Mouse (Mus musculus) hindbrain, embryonic 10.5 days (tissue): Measurements from ENCODE around the gene Pspc1. TPM values are rescaled to one million over a fixed set of nuclear protein-coding genes. Genes with fewer than 3 reads are reported as not detected.
"Not testable (repeated sequence)": the region's sequence is repeated elsewhere in the genome, so short reads cannot be mapped to it uniquely, and the experiment has no call there.

Experiments
- DNase-seq: peaks from one replicate; pipeline ENCODE4 v3.0.0-alpha.2; 2017; ENCODE audit warnings: low spot score
- H3K27ac ChIP-seq: fragments of 300-500 bp; sonication (generic); 2 replicates; pipeline ENCODE4 v1.5.1; 2016; ENCODE audit warnings: mild to moderate bottlenecking, moderate library complexity
- H3K27me3 ChIP-seq: fragments of 300-500 bp; sonication (generic); 2 replicates; pipeline ENCODE4 v1.6.1; 2016; ENCODE audit warnings: mild to moderate bottlenecking; ENCODE audit not compliant: poor library complexity, insufficient read depth, severe bottlenecking
- H3K36me3 ChIP-seq: fragments of 300-500 bp; sonication (generic); 2 replicates; pipeline ENCODE4 v1.6.1; 2016; ENCODE audit warnings: mild to moderate bottlenecking, moderate library complexity
- H3K4me1 ChIP-seq: fragments of 300-500 bp; sonication (generic); replicated peaks from 2 replicates; pipeline ENCODE4 v1.6.1; 2016; ENCODE audit warnings: mild to moderate bottlenecking
- H3K4me3 ChIP-seq: fragments of 300-500 bp; sonication (generic); 2 replicates; pipeline ENCODE4 v1.5.1; 2016; ENCODE audit warnings: mild to moderate bottlenecking, moderate library complexity
- H3K9me3 ChIP-seq: fragments of 300-500 bp; sonication (generic); 2 replicates; pipeline ENCODE4 v1.6.1; 2016; ENCODE audit warnings: mild to moderate bottlenecking, moderate library complexity
- WGBS: fragments of 180-500 bp; shearing (Covaris S2); methylation state at CpG from one replicate; pipeline ENCODE4 v1.1.7; 2016; 5-methylcytosine and 5-hydroxymethylcytosine counted together
- polyA plus RNA-seq: library from polyadenylated mRNA; unstranded; fragments of >200 nt; fragmentation: Nextera tagmentation; extraction: Ambion mirVana; gene quantifications from 2 replicates; pipeline ENCODE4 v1.2.1, GENCODE M21; 2016

Gene Pspc1
- polyA plus RNA-seq, 1 experiment from 2014 or later, result 36.2 TPM

- H3K4me1 ChIP-seq, result peaks cover 23% of the 10 kb centered on the region
- H3K4me3 ChIP-seq, result peak overlapping the region; percentile 97
- H3K27ac ChIP-seq, result no peak overlapping the region
These were observed 1.4 kb downstream of the Pspc1 start for GRCm38 (mm10) chr14:56776571-56777238.

GRCm38 (mm10) chr14:56775416-56775815 lies 2.7 kb downstream of the Pspc1 start:
- H3K36me3 ChIP-seq, result peaks cover 43% of the 10 kb centered on the region
- H3K27me3 ChIP-seq, result no peaks in the 10 kb centered on the region
- no peak for DNase-seq
- 85% methylated on average over 4 of the region's 4 CpGs for WGBS
- peak overlapping the region; percentile 97 for H3K4me3 ChIP-seq
- H3K4me1 ChIP-seq, result peaks cover 23% of the 10 kb centered on the region
- no peaks in the 10 kb centered on the region for H3K9me3 ChIP-seq
- H3K27ac ChIP-seq, result no peak overlapping the region

More at GRCm38 (mm10) chr14:56776571-56777238, 1.4 kb downstream of the Pspc1 start:
- H3K27me3 ChIP-seq, result no peaks in the 10 kb centered on the region
- H3K9me3 ChIP-seq, result no peaks in the 10 kb centered on the region
- WGBS, result 40% methylated on average over 11 of the region's 11 CpGs
- peaks cover 30% of the 10 kb centered on the region for H3K36me3 ChIP-seq
- no peak for DNase-seq

- H3K9me3 ChIP-seq, DNase-seq, H3K27ac ChIP-seq, H3K27me3 ChIP-seq, H3K4me3 ChIP-seq, H3K4me1 ChIP-seq: not testable (repeated sequence)
- 96% methylated on average over 2 of the region's 2 CpGs for WGBS
- peaks cover 93% of the 10 kb centered on the region for H3K36me3 ChIP-seq
These were observed 11.7 kb downstream of the Pspc1 start for GRCm38 (mm10) chr14:56766438-56766837.

- not testable (repeated sequence) for H3K27ac ChIP-seq, H3K27me3 ChIP-seq, H3K9me3 ChIP-seq, H3K4me1 ChIP-seq, DNase-seq, H3K4me3 ChIP-seq
- WGBS, result 95% methylated on average over 3 of the region's 3 CpGs
- peaks cover 93% of the 10 kb centered on the region for H3K36me3 ChIP-seq
These were observed 13.0 kb downstream of the Pspc1 start for GRCm38 (mm10) chr14:56765117-56765516.

DNA sequence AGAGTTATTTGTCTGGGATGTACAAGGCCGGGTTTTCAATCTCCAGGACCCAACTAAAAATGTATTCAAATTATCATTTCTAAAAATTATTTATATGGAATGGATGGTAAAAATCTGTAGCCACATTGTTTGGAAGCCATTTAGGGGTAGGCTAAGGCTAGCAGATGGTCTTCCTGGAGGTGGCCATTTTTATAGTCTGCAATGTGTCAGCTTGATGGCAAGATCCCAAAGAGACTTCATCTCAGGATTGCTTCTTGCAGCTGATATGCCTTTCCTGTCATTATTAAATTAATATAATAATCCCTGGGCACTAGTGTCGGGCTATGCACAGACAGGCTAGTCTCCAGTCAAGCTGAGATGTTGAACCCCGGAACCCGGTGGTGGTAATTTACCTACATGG lies 26.8 kb downstream of the Pspc1 start:
- WGBS, result 98% methylated on average over 4 of the region's 4 CpGs
- no peaks in the 10 kb centered on the region for H3K9me3 ChIP-seq
- H3K27me3 ChIP-seq, result no peaks in the 10 kb centered on the region
- peaks cover 82% of the 10 kb centered on the region for H3K36me3 ChIP-seq
- H3K27ac ChIP-seq, result no peak overlapping the region
- no peak for DNase-seq
- 0 out of 2 replicates have a peak, but pooled peaks cover 5% of the 10 kb centered on the region for H3K4me1 ChIP-seq
- H3K4me3 ChIP-seq, result no peak overlapping the region

- peaks cover 39% of the 10 kb centered on the region for H3K36me3 ChIP-seq
These were observed 37.9 kb downstream of the Pspc1 start for GRCm38 (mm10) chr14:56740175-56740574.

GRCm38 (mm10) chr14:56726493-56726892 lies 51.6 kb downstream of the Pspc1 start:
- WGBS, result 97% methylated on average over 1 of the region's 1 CpGs
- H3K9me3 ChIP-seq, result no peaks in the 10 kb centered on the region
- no peaks in the 10 kb centered on the region for H3K27me3 ChIP-seq
- no peak overlapping the region for H3K27ac ChIP-seq
- no peak overlapping the region for H3K4me3 ChIP-seq
- no peak for DNase-seq
- no peaks in the 10 kb centered on the region for H3K4me1 ChIP-seq
- H3K36me3 ChIP-seq, result peaks cover 25% of the 10 kb centered on the region

More at GRCm38 (mm10) chr14:56740175-56740574, 37.9 kb downstream of the Pspc1 start:
- no peak overlapping the region for H3K27ac ChIP-seq
- no peaks in the 10 kb centered on the region for H3K9me3 ChIP-seq
- DNase-seq, result no peak
- 93% methylated on average over 1 of the region's 1 CpGs for WGBS
- no peak overlapping the region for H3K4me3 ChIP-seq
- no peaks in the 10 kb centered on the region for H3K27me3 ChIP-seq
- H3K4me1 ChIP-seq, result no peaks in the 10 kb centered on the region

- no peak for DNase-seq
- 86% methylated on average over 4 of the region's 4 CpGs for WGBS
These were observed 72.4 kb downstream of the Pspc1 start for GRCm38 (mm10) chr14:56705687-56706086.

DNA sequence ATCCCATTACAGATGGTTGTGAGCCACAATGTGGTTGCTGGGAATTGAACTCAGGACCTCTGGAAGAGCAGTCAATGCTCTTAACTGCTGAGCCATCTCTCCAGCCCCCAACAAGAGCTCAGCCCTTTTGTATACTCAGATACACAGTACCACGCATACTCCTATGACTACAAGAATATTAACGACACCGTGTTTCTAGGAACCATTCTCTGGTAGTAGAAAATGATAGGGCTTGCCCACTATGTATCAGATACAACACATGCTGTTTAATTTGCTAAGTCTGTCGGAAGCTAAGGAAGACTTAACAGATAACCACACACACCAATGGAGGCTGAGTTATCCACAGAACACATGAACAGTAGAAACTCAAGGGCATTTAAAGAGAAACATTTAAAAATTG lies 75.5 kb downstream of the Pspc1 start:
- Histone ChIP-seq H3K4me1 (no peaks in the 10 kb centered on the region), H3K27ac (no peak overlapping the region), H3K4me3 (no peak overlapping the region), H3K36me3 (peaks cover 41% of the 10 kb centered on the region), H3K27me3 (no peaks in the 10 kb centered on the region), H3K9me3 (no peaks in the 10 kb centered on the region)
- DNase-seq, result no peak
- 96% methylated on average over 4 of the region's 4 CpGs for WGBS

More at GRCm38 (mm10) chr14:56705687-56706086, 72.4 kb downstream of the Pspc1 start:
- H3K9me3 ChIP-seq, result no peaks in the 10 kb centered on the region
- peaks cover 25% of the 10 kb centered on the region for H3K36me3 ChIP-seq
- H3K27me3 ChIP-seq, result no peaks in the 10 kb centered on the region
- H3K4me1 ChIP-seq, result no peaks in the 10 kb centered on the region
- no peak overlapping the region for H3K4me3 ChIP-seq
- H3K27ac ChIP-seq, result no peak overlapping the region

GRCm38 (mm10) chr14:56697836-56698235 lies 80.3 kb downstream of the Pspc1 start:
- peaks cover 80% of the 10 kb centered on the region for H3K36me3 ChIP-seq
- no peaks in the 10 kb centered on the region for H3K4me1 ChIP-seq
- H3K27ac ChIP-seq, result no peak overlapping the region
- no peak overlapping the region for H3K4me3 ChIP-seq
- H3K9me3 ChIP-seq, result no peaks in the 10 kb centered on the region
- H3K27me3 ChIP-seq, result no peaks in the 10 kb centered on the region
- DNase-seq, result no peak
- WGBS, result 94% methylated on average over 5 of the region's 5 CpGs

DNA sequence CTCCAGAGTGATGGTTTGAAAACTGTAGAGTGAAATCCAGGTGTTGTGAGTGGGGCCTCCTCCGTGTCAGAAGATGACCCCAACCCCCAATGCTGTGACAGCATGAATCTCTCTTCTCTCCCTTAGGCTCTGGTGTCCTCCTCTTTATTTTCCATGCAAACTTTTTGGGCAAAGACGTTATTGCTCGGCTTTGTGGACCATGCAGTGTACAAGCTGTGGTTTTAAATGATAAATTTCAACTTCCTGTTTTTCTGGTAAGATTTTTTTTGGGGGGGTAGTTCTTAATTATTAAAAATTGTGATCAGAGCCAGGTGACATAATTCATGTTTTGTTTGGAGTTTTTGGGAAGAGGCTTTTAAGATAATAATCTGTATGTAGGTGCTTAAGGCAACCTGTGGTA lies 82.6 kb downstream of the Pspc1 start:
- H3K4me3 ChIP-seq, result no peak overlapping the region
- no peaks in the 10 kb centered on the region for H3K4me1 ChIP-seq
- H3K36me3 ChIP-seq, result peaks cover 100% of the 10 kb centered on the region
- WGBS, result 88% methylated on average over 3 of the region's 3 CpGs
- no peak for DNase-seq
- H3K27me3 ChIP-seq, result no peaks in the 10 kb centered on the region
- no peak overlapping the region for H3K27ac ChIP-seq
- no peaks in the 10 kb centered on the region for H3K9me3 ChIP-seq

DNA sequence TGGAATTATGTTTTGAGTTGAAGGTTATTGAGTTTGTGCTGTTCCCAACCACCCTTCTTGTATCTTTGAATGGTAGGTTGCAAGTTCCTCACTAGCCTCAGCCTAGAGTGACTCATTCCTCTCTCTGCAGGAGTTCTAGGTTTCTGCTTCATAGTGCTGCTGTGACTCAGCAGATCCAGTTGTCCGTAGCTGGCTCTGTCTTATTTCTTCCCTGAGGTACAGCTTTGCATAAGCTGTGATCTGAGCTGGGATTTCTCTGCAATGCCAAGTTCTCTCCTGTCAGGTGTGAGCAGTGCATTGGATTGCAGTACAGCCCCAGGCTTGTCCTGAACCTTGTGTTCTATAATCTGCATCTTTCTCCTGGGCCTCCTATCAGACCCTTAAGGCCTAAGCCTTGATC lies 88.3 kb downstream of the Pspc1 start:
- no peaks in the 10 kb centered on the region for H3K9me3 ChIP-seq
- peaks cover 100% of the 10 kb centered on the region for H3K36me3 ChIP-seq
- no peak overlapping the region for H3K4me3 ChIP-seq
- no peaks in the 10 kb centered on the region for H3K4me1 ChIP-seq
- no peak overlapping the region for H3K27ac ChIP-seq
- WGBS, result 82% methylated on average over 1 of the region's 1 CpGs
- DNase-seq, result no peak
- H3K27me3 ChIP-seq, result no peaks in the 10 kb centered on the region

GRCm38 (mm10) chr14:56689116-56689515 lies 89.0 kb downstream of the Pspc1 start:
- no peaks in the 10 kb centered on the region for H3K27me3 ChIP-seq
- DNase-seq, result no peak
- H3K4me3 ChIP-seq, result no peak overlapping the region
- H3K27ac ChIP-seq, result no peak overlapping the region
- no peaks in the 10 kb centered on the region for H3K4me1 ChIP-seq
- H3K9me3 ChIP-seq, result no peaks in the 10 kb centered on the region
- peaks cover 100% of the 10 kb centered on the region for H3K36me3 ChIP-seq
- WGBS, result 93% methylated on average over 1 of the region's 1 CpGs

GRCm38 (mm10) chr14:56685426-56685825 lies 92.7 kb downstream of the Pspc1 start:
- no peaks in the 10 kb centered on the region for H3K9me3 ChIP-seq
- no peak for DNase-seq
- H3K4me1 ChIP-seq, result no peaks in the 10 kb centered on the region
- peaks cover 100% of the 10 kb centered on the region for H3K36me3 ChIP-seq
- H3K27me3 ChIP-seq, result no peaks in the 10 kb centered on the region
- H3K4me3 ChIP-seq, result no peak overlapping the region
- H3K27ac ChIP-seq, result no peak overlapping the region
- WGBS, result 73% methylated on average over 1 of the region's 1 CpGs
